Mouse (Mus musculus): ENCODE measurements at regions not wholly inside any gene's neighbourhood (a gene's known extent, or its start where the extent isn't known, plus 50 kb on each side); places are given as distances from the start of the nearest gene placed in this dataset.

- TF ChIP-seq CTCF (IDR thresholded peaks at IDR 0.05; ENCODE audit: low read depth, low read length) (no peak), POLR2A (IDR thresholded peaks at IDR 0.05; ENCODE audit: extremely low read depth, insufficient read depth, low read length) (no peak)
These were observed 132.7 kb upstream of the Rnaseh2b start for GRCm38 (mm10) chr14:62159690-62160089.

Measured in liver, adult 2 months (tissue).